Mouse (Mus musculus) lung, postnatal 0 days (tissue): ENCODE results near the gene Gpr182.

Experiments
- CTCF ChIP-seq: IDR thresholded peaks from 2 replicates; pipeline ENCODE4 v1.5.1; 2016; ENCODE audit warnings: antibody characterized with exemption, mild to moderate bottlenecking
- EP300 ChIP-seq: IDR thresholded peaks from 2 replicates; pipeline ENCODE4 v1.6.1; 2016; ENCODE audit warnings: antibody characterized with exemption, mild to moderate bottlenecking, control low read depth

- TF ChIP-seq CTCF = peak; percentile 70
- TF ChIP-seq EP300 = no peak
These were observed 6.9 kb downstream of the Gpr182 start for GRCm38 (mm10) chr10:127744661-127745060.
